Mouse (Mus musculus) liver, postnatal 0 days (tissue): ENCODE data around the gene Casp7. TPM values are rescaled to one million over a fixed set of nuclear protein-coding genes. Genes with fewer than 3 reads are reported as not detected.

Experiments
- ATAC-seq: fragments of 200-750 bp; cut with Nextera tagmentation; 2 replicates; pipeline ENCODE4 v1.8.0; 2017; ENCODE audit warnings: mild to moderate bottlenecking, moderate library complexity
- DNase-seq: peaks from one replicate; pipeline ENCODE4 v3.0.0-alpha.2; 2016
- H3K27ac ChIP-seq: fragments of 300-500 bp; sonication (generic); 2 replicates; pipeline ENCODE4 v1.5.1; 2014; ENCODE audit warnings: antibody characterized with exemption, moderate library complexity, mild to moderate bottlenecking, low read depth
- H3K27me3 ChIP-seq: fragments of 300-500 bp; sonication (generic); 2 replicates; pipeline ENCODE4 v1.6.1; 2014; ENCODE audit warnings: low read length, control low read depth, mixed read lengths; ENCODE audit not compliant: insufficient read depth
- H3K36me3 ChIP-seq: fragments of 300-500 bp; sonication (generic); replicated peaks from 2 replicates; pipeline ENCODE4 v1.6.1; 2014; ENCODE audit warnings: mild to moderate bottlenecking, control low read depth, low read length, moderate library complexity, mixed read lengths; ENCODE audit not compliant: insufficient read depth
- H3K4me1 ChIP-seq: fragments of 300-500 bp; sonication (generic); 2 replicates; pipeline ENCODE4 v1.6.1; 2014; ENCODE audit warnings: antibody characterized with exemption, mild to moderate bottlenecking, control low read depth; ENCODE audit not compliant: insufficient read depth
- H3K4me2 ChIP-seq: fragments of 300-500 bp; sonication (generic); 2 replicates; pipeline ENCODE4 v1.6.1; 2014; ENCODE audit warnings: low read depth, mild to moderate bottlenecking, low read length, moderate library complexity, mixed read lengths
- H3K4me3 ChIP-seq: fragments of 300-500 bp; sonication (generic); 2 replicates; pipeline ENCODE4 v1.5.1; 2014; ENCODE audit warnings: low read depth, low read length
- H3K9ac ChIP-seq: fragments of 300-500 bp; sonication (generic); replicated peaks from 2 replicates; pipeline ENCODE4 v1.6.1; 2014; ENCODE audit warnings: mild to moderate bottlenecking, moderate library complexity
- H3K9me3 ChIP-seq: fragments of 300-500 bp; sonication (generic); 2 replicates; pipeline ENCODE4 v1.6.1; 2016; ENCODE audit warnings: mild to moderate bottlenecking, control low read depth, low read length, mixed read lengths
- CTCF ChIP-seq: sonication (generic); IDR thresholded peaks from 2 replicates; pipeline ENCODE4 v1.5.1; 2016; ENCODE audit warnings: antibody characterized with exemption, low read depth
- EP300 ChIP-seq: IDR thresholded peaks from 2 replicates; pipeline ENCODE4 v1.6.1; 2016; ENCODE audit warnings: antibody characterized with exemption, low read depth, mild to moderate bottlenecking
- WGBS: fragments of 180-500 bp; shearing (Covaris S2); extraction: QIAGEN DNeasy Blood & Tissue Kit; methylation state at CpG from one replicate; pipeline ENCODE4 v1.1.7; 2014; ENCODE audit not compliant: insufficient replicate concordance; 5-methylcytosine and 5-hydroxymethylcytosine counted together
- polyA plus RNA-seq: library from polyadenylated mRNA; unstranded; fragments of >200 nt; fragmentation: Nextera tagmentation; extraction: Ambion mirVana; gene quantifications from 2 replicates; pipeline ENCODE4 v1.2.1, GENCODE M21; 2015

Gene Casp7
- polyA plus RNA-seq, 1 experiment from 2014 or later = 9.8 TPM

DNA sequence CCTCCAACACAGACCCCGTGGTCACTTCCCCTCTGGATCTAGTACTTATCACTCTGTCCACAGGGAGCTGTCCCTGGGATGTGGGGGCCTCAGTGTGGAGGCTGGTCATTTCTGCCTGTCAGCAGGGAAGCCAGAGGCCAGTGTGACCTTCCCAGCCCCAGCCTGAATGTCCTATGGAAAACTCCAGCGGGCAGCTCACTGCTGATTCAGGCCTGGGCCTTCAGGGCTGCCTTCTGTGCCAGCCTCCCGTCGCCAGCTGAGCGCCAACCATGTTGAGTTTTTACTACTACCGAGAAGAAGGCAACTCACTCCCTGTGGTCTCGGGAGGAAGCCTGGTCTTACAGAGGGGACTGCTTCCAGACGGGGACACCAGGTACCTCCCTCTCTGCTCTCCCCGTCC, 28.6 kb downstream of the Casp7 start:
- no peaks in the 10 kb centered on the region for H3K9me3 ChIP-seq
- no peaks in the 10 kb centered on the region for H3K27me3 ChIP-seq
- H3K4me2 ChIP-seq = no peak overlapping the region
- no peak overlapping the region for H3K27ac ChIP-seq
- DNase-seq (no peak), ATAC-seq (no peak)
- no peak overlapping the region for H3K9ac ChIP-seq
- no peak overlapping the region for H3K4me3 ChIP-seq
- peaks cover 9% of the 10 kb centered on the region; the same call in 1 of the 2 replicates for H3K36me3 ChIP-seq
- WGBS = 73% methylated on average over 9 of the region's 9 CpGs
- H3K4me1 ChIP-seq = no peaks in the 10 kb centered on the region
- no peak for TF ChIP-seq EP300
- no peak for TF ChIP-seq CTCF

GRCm38 (mm10) chr19:56430369-56430768, 33.4 kb downstream of the Casp7 start:
- H3K4me1 ChIP-seq = no peaks in the 10 kb centered on the region
- no peak overlapping the region for H3K4me2 ChIP-seq
- no peaks in the 10 kb centered on the region for H3K27me3 ChIP-seq
- H3K4me3 ChIP-seq = no peak overlapping the region
- H3K9ac ChIP-seq = no peak overlapping the region
- ATAC-seq = no peak
- 82% methylated on average over 8 of the region's 8 CpGs for WGBS
- H3K27ac ChIP-seq = no peak overlapping the region
- H3K36me3 ChIP-seq = peaks cover 16% of the 10 kb centered on the region
- TF ChIP-seq CTCF (peak; percentile 34), EP300 (no peak)
- DNase-seq = no peak
- no peaks in the 10 kb centered on the region for H3K9me3 ChIP-seq

DNA sequence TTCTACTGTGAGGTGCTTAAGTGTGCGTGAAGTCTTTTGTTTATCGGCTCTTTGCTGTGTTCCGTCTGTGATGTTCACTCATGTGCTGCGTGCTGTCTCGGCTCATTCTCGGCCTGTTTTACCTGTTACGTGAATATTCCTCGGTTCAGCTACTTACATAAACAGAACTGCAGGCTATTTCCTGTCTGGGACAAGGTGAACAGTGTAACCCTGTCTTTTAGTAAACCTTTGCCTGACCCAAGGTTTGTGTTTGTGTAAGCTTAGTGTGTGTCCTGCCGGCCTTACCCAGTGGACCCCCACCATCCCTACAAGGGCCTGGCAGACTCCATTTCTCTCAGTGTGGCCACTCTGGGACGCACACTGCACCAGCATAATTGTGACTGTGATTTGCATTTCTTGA, 35.8 kb downstream of the Casp7 start:
- ATAC-seq (no peak), DNase-seq (no peak)
- no peak overlapping the region for H3K27ac ChIP-seq
- no peak overlapping the region for H3K9ac ChIP-seq
- H3K4me3 ChIP-seq = no peak overlapping the region
- no peak overlapping the region for H3K4me2 ChIP-seq
- no peaks in the 10 kb centered on the region for H3K27me3 ChIP-seq
- WGBS = 90% methylated on average over 10 of the region's 10 CpGs
- no peaks in the 10 kb centered on the region for H3K9me3 ChIP-seq
- TF ChIP-seq EP300 = no peak
- no peak for TF ChIP-seq CTCF
- H3K4me1 ChIP-seq = no peaks in the 10 kb centered on the region
- peaks cover 37% of the 10 kb centered on the region for H3K36me3 ChIP-seq

GRCm38 (mm10) chr19:56433581-56433980, 36.7 kb downstream of the Casp7 start:
- WGBS = 87% methylated on average over 7 of the region's 7 CpGs
- H3K4me2 ChIP-seq = no peak overlapping the region
- TF ChIP-seq CTCF (no peak), EP300 (no peak)
- no peak overlapping the region for H3K27ac ChIP-seq
- H3K4me1 ChIP-seq = peaks cover 5% of the 10 kb centered on the region; the same call in 1 of the 2 replicates
- H3K9ac ChIP-seq = no peak overlapping the region
- no peak for ATAC-seq
- DNase-seq = no peak
- H3K4me3 ChIP-seq = no peak overlapping the region
- H3K27me3 ChIP-seq = no peaks in the 10 kb centered on the region
- peaks cover 37% of the 10 kb centered on the region for H3K36me3 ChIP-seq
- H3K9me3 ChIP-seq = no peaks in the 10 kb centered on the region

- Histone ChIP-seq H3K9me3 (no peaks in the 10 kb centered on the region), H3K4me2 (no peak overlapping the region), H3K4me1 (peaks cover 18% of the 10 kb centered on the region), H3K36me3 (peaks cover 49% of the 10 kb centered on the region), H3K4me3 (no peak overlapping the region), H3K27me3 (no peaks in the 10 kb centered on the region), H3K9ac (no peak overlapping the region), H3K27ac (no peak overlapping the region)
- DNase-seq (no peak), ATAC-seq (no peak)
- WGBS = 93% methylated on average over 13 of the region's 13 CpGs
- TF ChIP-seq EP300 = no peak
- TF ChIP-seq CTCF = no peak
These were observed 39.5 kb downstream of the Casp7 start for GRCm38 (mm10) chr19:56436380-56436779.

- DNase-seq (no peak), ATAC-seq (peak; percentile 8; the same call in 1 of the 2 replicates)
- peaks cover 45% of the 10 kb centered on the region for H3K36me3 ChIP-seq
- no peaks in the 10 kb centered on the region for H3K27me3 ChIP-seq
- 73% methylated on average over 7 of the region's 7 CpGs for WGBS
- H3K9ac ChIP-seq = no peak overlapping the region
- no peak overlapping the region for H3K4me3 ChIP-seq
- no peaks in the 10 kb centered on the region for H3K9me3 ChIP-seq
- no peak for TF ChIP-seq CTCF
- no peak for TF ChIP-seq EP300
- H3K4me1 ChIP-seq = peaks cover 18% of the 10 kb centered on the region
- 0 out of 2 replicates have a peak overlapping the region, but pooled peaks have one; percentile 1 for H3K27ac ChIP-seq
- H3K4me2 ChIP-seq = 0 out of 2 replicates have a peak overlapping the region, but pooled peaks have one; percentile 11
These were observed 41.6 kb downstream of the Casp7 start for GRCm38 (mm10) chr19:56438357-56439071.
